Mouse (Mus musculus): ENCODE measurements around the gene Igfals. TPM values are rescaled to one million over a fixed set of nuclear protein-coding genes. Genes with fewer than 3 reads are reported as not detected.

The Igfals gene
- polyA plus RNA-seq, 1 experiment from 2014 or later, result 1.1 TPM

DNA sequence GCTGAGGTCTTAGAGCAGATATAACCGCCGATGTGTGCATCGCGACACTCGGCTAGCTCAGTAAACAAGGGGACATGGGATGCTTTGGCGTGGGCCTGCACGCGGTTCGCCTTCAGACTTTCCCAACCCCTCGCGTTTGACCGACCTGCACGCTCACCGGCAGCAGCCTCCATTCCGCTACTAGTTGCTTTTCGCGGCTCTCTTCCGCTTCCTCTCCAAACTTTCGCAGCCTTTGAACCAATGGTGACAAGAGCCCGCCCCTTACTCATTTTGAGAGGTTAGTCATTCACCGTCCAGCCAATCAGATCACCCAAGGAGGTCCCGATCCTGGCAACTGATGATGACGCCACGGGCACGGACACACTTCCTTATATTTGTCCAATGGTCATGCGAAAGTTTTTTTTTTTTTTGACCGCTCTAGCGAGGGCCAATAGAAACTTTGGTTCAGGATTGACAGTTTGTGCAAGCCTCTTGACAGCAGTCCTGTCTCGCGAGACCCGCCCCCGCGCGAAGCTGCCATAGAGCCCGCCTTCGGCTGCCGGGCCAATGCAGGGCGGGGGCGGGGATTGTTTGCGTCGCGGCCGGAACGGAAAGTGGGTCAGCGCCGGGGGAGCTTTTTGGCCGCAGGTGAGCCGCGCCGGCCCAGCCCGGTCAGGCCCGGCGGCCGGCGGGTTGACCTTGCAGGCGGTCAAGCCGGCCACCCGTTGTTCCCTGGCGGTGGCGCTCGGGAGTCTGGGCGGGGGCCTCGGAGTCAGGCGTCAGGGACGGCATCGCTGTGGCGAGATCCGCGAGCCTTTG, 20.5 kb downstream of the Igfals start, which contains the start of the genes Nubp2 and Spsb3:
Gene Nubp2 (minus strand): TSS at position 216 of the 798 bp plus-strand sequence.
Gene Spsb3 (plus strand): TSS at position 510 of the 798 bp plus-strand sequence.
- Histone ChIP-seq H3K4me1 (ENCODE audit: control insufficient read depth, insufficient read depth, low read length) (peaks cover 16% of the 10 kb centered on the region; the same call in 1 of the 2 replicates), H3K9me3 (ENCODE audit: control insufficient read depth, low read depth, low read length) (no peaks in the 10 kb centered on the region), H3K9ac (replicated peaks; ENCODE audit: low read depth, low read length) (peak within 1 kb of the TSS; percentile 81), H3K4me3 (ENCODE audit: low read depth, low read length) (peak within 1 kb of the TSS; percentile 89), H3K36me3 (ENCODE audit: control insufficient read depth, insufficient read depth, low read length) (peaks cover 27% of the 10 kb centered on the region), H3K27ac (ENCODE audit: low read length) (0 out of 2 replicates have a peak within 1 kb of the TSS, but pooled peaks have one; percentile 29), H3K4me2 (replicated peaks; ENCODE audit: low read depth, low read length) (peak within 1 kb of the TSS; percentile 93), H3K27me3 (ENCODE audit: control insufficient read depth, insufficient read depth, low read length) (no peaks in the 10 kb centered on the region)
- ATAC-seq (ENCODE audit: insufficient number of reproducible peaks, insufficient read depth, low FRiP score, low read depth), result peak; percentile 97
- WGBS, result under 1% methylated on average over 69 of the region's 69 CpGs

DNA sequence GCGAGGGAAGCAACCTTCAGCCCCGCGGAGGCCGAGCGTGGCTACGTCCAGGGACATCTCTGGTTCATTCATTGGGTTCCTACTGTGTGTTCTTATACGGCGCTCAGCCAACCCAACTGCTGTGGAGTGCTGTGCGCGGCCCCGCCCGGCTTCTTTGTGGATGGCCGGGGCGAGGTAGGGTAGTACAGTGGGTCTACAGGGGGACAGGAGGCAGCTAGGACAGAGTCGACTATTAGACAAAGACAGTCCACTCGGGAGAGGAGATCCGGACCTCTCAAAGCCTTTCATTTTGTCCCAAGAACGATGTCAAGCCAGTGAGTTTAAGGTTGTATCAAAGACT, 21.1 kb downstream of the Igfals start:
- peaks cover 30% of the 10 kb centered on the region for H3K36me3 ChIP-seq (ENCODE audit: control insufficient read depth, insufficient read depth, low read length)
- peak; percentile 16; the same call in 1 of the 2 replicates for ATAC-seq (ENCODE audit: insufficient number of reproducible peaks, insufficient read depth, low FRiP score, low read depth)
- peak overlapping the region; percentile 89 for H3K4me3 ChIP-seq (ENCODE audit: low read depth, low read length)
- peak overlapping the region; percentile 81 for H3K9ac ChIP-seq (replicated peaks; ENCODE audit: low read depth, low read length)
- H3K4me2 ChIP-seq (replicated peaks; ENCODE audit: low read depth, low read length), result peak overlapping the region; percentile 65
- H3K27me3 ChIP-seq (ENCODE audit: control insufficient read depth, insufficient read depth, low read length), result no peaks in the 10 kb centered on the region
- H3K27ac ChIP-seq (ENCODE audit: low read length), result 0 out of 2 replicates have a peak overlapping the region, but pooled peaks have one; percentile 29
- peaks cover 16% of the 10 kb centered on the region; the same call in 1 of the 2 replicates for H3K4me1 ChIP-seq (ENCODE audit: control insufficient read depth, insufficient read depth, low read length)
- WGBS, result under 1% methylated on average over 18 of the region's 18 CpGs
- H3K9me3 ChIP-seq (ENCODE audit: control insufficient read depth, low read depth, low read length), result no peaks in the 10 kb centered on the region

DNA sequence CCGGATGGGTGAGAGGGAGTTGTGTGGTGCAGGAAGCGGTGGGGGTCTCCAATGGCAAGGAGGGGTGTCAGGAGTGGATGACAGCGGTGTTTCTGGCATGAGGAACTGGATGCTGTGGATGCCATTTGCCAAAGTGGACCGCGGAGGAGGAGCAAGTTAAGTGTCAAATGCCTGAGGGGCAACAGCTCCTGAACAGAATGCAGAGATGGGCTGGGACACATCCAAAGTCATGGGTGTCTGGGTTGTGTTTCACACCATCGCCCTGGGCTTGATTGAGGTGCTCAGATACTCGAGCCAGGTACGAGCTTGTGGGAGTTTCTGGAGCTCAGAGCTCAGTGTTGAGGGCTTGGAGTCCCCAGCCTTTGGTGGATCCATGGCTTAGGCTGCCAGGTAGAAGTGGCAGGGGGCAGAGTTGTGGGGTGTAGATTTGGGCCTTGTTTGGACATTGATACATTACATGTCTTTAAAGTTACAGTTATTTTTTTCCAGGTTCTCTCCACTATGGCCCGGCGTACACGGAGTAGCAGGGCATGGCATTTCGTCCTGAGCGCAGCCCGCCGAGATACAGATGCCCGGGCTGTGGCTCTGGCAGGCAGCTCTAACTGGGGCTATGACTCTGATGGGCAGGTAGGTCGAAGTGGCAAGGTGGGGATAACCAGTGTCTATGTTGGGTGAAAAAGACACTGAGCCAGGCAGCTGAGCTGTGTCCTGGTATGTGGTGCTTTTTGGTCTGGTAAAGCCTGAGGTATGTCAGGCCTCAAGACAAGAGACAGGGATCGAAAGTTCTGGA, 21.7 kb downstream of the Igfals start:
- peaks cover 16% of the 10 kb centered on the region; the same call in 1 of the 2 replicates for H3K4me1 ChIP-seq (ENCODE audit: control insufficient read depth, insufficient read depth, low read length)
- no peaks in the 10 kb centered on the region for H3K27me3 ChIP-seq (ENCODE audit: control insufficient read depth, insufficient read depth, low read length)

DNA sequence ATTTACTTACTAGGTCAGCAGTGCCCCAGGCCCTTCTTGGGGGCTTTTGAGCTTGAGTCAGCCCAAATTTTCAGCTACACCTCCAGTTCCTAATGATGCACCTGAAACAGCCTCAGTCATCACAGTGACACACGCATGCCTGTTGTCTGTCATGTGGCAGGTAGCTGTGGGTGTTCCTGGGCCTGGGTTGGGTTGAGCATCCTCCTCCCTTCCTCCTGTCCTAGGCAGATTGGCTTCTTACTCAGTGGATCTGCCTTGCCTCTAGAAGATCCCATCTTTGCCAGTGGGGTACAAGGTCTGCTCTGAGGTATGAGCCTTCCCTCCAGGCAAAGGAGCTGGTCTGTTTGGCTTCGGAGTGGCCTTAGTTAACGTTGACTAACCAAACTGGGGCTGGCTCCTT, 23.1 kb downstream of the Igfals start:
- ATAC-seq (ENCODE audit: insufficient number of reproducible peaks, insufficient read depth, low FRiP score, low read depth), result no peak
- Histone ChIP-seq H3K4me2 (replicated peaks; ENCODE audit: low read depth, low read length) (no peak overlapping the region), H3K4me1 (ENCODE audit: control insufficient read depth, insufficient read depth, low read length) (peaks cover 21% of the 10 kb centered on the region), H3K27me3 (ENCODE audit: control insufficient read depth, insufficient read depth, low read length) (no peaks in the 10 kb centered on the region), H3K27ac (ENCODE audit: low read length) (no peak overlapping the region), H3K36me3 (ENCODE audit: control insufficient read depth, insufficient read depth, low read length) (peaks cover 43% of the 10 kb centered on the region), H3K9ac (replicated peaks; ENCODE audit: low read depth, low read length) (no peak overlapping the region), H3K4me3 (ENCODE audit: low read depth, low read length) (no peak overlapping the region), H3K9me3 (ENCODE audit: control insufficient read depth, low read depth, low read length) (no peaks in the 10 kb centered on the region)
- WGBS, result 85% methylated on average over 3 of the region's 3 CpGs

More for the DNA sequence above, 21.7 kb downstream of the Igfals start:
- H3K9me3 ChIP-seq (ENCODE audit: control insufficient read depth, low read depth, low read length), result no peaks in the 10 kb centered on the region
- H3K27ac ChIP-seq (ENCODE audit: low read length), result no peak overlapping the region
- H3K36me3 ChIP-seq (ENCODE audit: control insufficient read depth, insufficient read depth, low read length), result peaks cover 36% of the 10 kb centered on the region
- WGBS, result 62% methylated on average over 18 of the region's 18 CpGs
- peak overlapping the region; percentile 89 for H3K4me3 ChIP-seq (ENCODE audit: low read depth, low read length)
- peak overlapping the region; percentile 81 for H3K9ac ChIP-seq (replicated peaks; ENCODE audit: low read depth, low read length)
- no peak for ATAC-seq (ENCODE audit: insufficient number of reproducible peaks, insufficient read depth, low FRiP score, low read depth)
- peak overlapping the region; percentile 65 for H3K4me2 ChIP-seq (replicated peaks; ENCODE audit: low read depth, low read length)

DNA sequence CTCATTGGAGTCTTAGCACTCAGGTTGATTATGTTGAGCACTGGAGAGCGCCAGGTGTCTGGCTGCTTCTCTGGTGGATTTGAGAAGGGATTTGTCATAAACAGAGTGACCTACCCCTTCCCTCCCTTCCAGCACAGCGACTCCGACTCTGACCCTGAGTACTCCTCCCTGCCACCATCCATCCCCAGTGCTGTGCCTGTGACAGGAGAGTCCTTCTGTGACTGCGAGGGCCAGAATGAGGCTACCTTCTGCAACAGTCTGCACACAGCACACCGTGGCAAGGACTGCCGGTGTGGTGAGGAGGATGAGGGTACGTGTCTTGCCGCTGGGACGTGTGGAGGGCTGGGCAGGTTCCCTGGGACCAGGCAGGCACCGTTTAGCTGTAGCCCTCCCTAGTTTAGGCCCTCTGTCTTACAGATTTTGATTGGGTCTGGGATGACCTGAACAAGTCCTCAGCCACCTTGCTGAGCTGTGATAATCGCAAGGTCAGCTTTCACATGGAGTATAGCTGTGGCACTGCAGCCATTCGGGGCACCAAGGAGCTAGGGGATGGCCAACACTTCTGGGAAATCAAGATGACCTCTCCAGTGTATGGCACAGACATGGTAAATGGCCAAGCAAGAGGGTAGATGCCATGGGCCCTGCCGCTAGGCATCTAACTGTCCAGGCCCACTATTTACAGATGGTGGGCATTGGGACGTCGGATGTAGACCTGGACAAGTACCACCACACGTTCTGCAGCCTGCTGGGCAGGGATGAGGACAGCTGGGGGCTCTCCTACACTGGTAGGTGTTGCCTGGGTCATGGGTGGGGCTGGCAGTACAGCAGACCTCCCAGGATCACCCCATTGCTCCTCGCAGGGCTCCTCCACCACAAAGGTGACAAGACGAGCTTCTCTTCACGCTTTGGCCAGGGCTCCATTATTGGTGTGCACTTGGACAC, 24.6 kb downstream of the Igfals start:
- 86% methylated on average over 19 of the region's 19 CpGs for WGBS
- no peaks in the 10 kb centered on the region for H3K27me3 ChIP-seq (ENCODE audit: control insufficient read depth, insufficient read depth, low read length)
- peaks cover 40% of the 10 kb centered on the region for H3K36me3 ChIP-seq (ENCODE audit: control insufficient read depth, insufficient read depth, low read length)
- H3K9ac ChIP-seq (replicated peaks; ENCODE audit: low read depth, low read length), result no peak overlapping the region
- peaks cover 22% of the 10 kb centered on the region for H3K4me1 ChIP-seq (ENCODE audit: control insufficient read depth, insufficient read depth, low read length)
- H3K27ac ChIP-seq (ENCODE audit: low read length), result no peak overlapping the region
- H3K4me2 ChIP-seq (replicated peaks; ENCODE audit: low read depth, low read length), result no peak overlapping the region
- H3K9me3 ChIP-seq (ENCODE audit: control insufficient read depth, low read depth, low read length), result no peaks in the 10 kb centered on the region
- H3K4me3 ChIP-seq (ENCODE audit: low read depth, low read length), result no peak overlapping the region
- no peak for ATAC-seq (ENCODE audit: insufficient number of reproducible peaks, insufficient read depth, low FRiP score, low read depth)

DNA sequence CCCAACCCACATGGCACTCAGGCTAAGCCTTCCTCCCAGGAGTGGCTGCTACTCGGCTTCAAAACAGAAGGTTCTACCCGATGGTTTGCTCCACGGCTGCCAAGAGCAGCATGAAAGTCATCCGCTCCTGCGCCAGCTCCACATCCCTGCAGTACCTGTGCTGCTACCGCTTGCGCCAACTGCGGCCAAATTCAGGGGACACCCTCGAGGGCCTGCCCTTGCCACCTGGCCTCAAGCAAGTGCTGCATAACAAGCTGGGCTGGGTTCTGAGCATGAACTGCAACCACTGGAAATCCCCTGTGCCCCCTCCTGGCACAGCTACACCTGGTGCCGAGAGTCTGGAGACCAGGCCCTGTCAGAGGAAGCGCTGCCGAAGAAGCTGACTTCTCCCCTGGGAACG, 25.5 kb downstream of the Igfals start:
- no peak overlapping the region for H3K9ac ChIP-seq (replicated peaks; ENCODE audit: low read depth, low read length)
- no peaks in the 10 kb centered on the region for H3K27me3 ChIP-seq (ENCODE audit: control insufficient read depth, insufficient read depth, low read length)
- 88% methylated on average over 13 of the region's 13 CpGs for WGBS
- no peak for ATAC-seq (ENCODE audit: insufficient number of reproducible peaks, insufficient read depth, low FRiP score, low read depth)
- H3K4me2 ChIP-seq (replicated peaks; ENCODE audit: low read depth, low read length), result no peak overlapping the region
- no peak overlapping the region for H3K4me3 ChIP-seq (ENCODE audit: low read depth, low read length)
- H3K27ac ChIP-seq (ENCODE audit: low read length), result no peak overlapping the region
- peaks cover 40% of the 10 kb centered on the region for H3K36me3 ChIP-seq (ENCODE audit: control insufficient read depth, insufficient read depth, low read length)
- H3K9me3 ChIP-seq (ENCODE audit: control insufficient read depth, low read depth, low read length), result no peaks in the 10 kb centered on the region
- H3K4me1 ChIP-seq (ENCODE audit: control insufficient read depth, insufficient read depth, low read length), result peaks cover 19% of the 10 kb centered on the region

DNA sequence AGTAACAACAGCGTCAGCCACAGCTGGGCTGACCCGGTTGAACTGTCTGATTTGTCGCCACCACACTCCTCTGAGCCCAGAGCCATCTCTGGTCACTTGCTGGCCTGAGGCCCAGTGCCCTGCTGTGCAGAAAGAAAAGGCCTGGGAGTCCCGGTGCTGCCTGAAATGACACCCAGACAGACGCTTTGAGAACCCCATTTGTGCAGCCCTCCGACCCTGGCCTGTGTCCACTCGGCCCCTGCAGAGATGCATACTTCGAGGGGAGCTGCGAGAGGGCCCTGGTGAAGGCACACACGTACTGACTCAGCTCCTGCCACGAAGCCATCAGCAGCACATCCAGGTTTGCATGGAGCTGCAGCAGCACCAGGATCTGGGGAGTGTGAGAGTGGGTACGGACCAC, 27.0 kb downstream of the Igfals start:
- Histone ChIP-seq H3K4me2 (replicated peaks; ENCODE audit: low read depth, low read length) (no peak overlapping the region), H3K4me3 (ENCODE audit: low read depth, low read length) (no peak overlapping the region), H3K27ac (ENCODE audit: low read length) (no peak overlapping the region), H3K9me3 (ENCODE audit: control insufficient read depth, low read depth, low read length) (no peaks in the 10 kb centered on the region), H3K36me3 (ENCODE audit: control insufficient read depth, insufficient read depth, low read length) (peaks cover 44% of the 10 kb centered on the region), H3K27me3 (ENCODE audit: control insufficient read depth, insufficient read depth, low read length) (no peaks in the 10 kb centered on the region), H3K4me1 (ENCODE audit: control insufficient read depth, insufficient read depth, low read length) (peaks cover 16% of the 10 kb centered on the region), H3K9ac (replicated peaks; ENCODE audit: low read depth, low read length) (no peak overlapping the region)
- WGBS, result 95% methylated on average over 12 of the region's 12 CpGs
- ATAC-seq (ENCODE audit: insufficient number of reproducible peaks, insufficient read depth, low FRiP score, low read depth), result no peak
